Mouse (Mus musculus): ENCODE measurements around the gene Aak1.

GRCm38 (mm10) chr6:87051886-87052425 lies 202.6 kb downstream of the Aak1 start:
- TF ChIP-seq CTCF (IDR thresholded peaks at IDR 0.05; ENCODE audit: low read depth) (no peak), EP300 (optimal IDR thresholded peaks at IDR 0.05) (no peak)

Data from stomach, postnatal 0 days (tissue).